Mouse (Mus musculus) effector memory CD4-positive, alpha-beta T cell, adult 5 months (primary cell): ENCODE measurements around the gene Olfr933. TPM values are rescaled to one million over a fixed set of nuclear protein-coding genes. Genes with fewer than 3 reads are reported as not detected.

ENCODE experiments used
- polyA plus RNA-seq: library from polyadenylated mRNA; unstranded; fragments of 100-300 nt; shearing (Covaris generic); gene quantifications from one replicate; pipeline ENCODE4 v1.2.1, GENCODE M21; 2017

Gene Olfr933
- polyA plus RNA-seq: 0.19 TPM

GRCm38 (mm10) chr9:38972013-38972412 is at the start of gene Olfr933:
Olfr933 (plus strand) TSS chr9:38972313.

DNA sequence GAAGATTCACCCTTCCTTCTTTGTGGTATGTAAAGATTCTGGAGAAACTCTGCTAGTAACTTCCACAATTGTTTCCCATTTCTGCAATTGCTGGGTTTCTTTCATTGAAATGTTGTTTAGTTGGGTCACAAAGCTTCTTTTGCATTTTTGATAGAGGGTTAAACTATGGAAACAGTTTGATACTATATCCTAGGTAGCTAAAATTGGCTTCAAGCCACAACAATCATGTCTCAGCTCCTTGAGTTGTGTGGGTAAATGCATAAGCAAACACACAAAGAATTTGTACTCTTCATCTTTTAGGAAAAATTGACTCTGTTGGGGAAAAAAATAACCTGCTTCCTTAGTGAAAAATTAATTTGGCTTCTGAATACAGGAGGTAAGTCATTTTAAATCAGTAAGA is 42.6 kb upstream of the Olfr933 start, which contains the start of gene Olfr930:
Olfr930 (plus strand) TSS at position 301 of the 400 bp plus-strand sequence.

GRCm38 (mm10) chr9:38988215-38988614 is 16.1 kb downstream of the Olfr933 start, which contains the start of gene Olfr934:
Olfr934 (minus strand) TSS chr9:38988315.

GRCm38 (mm10) chr9:38999583-38999982 is 27.5 kb downstream of the Olfr933 start, which contains the start of gene Olfr935:
Olfr935 (minus strand) TSS chr9:38999683.

DNA sequence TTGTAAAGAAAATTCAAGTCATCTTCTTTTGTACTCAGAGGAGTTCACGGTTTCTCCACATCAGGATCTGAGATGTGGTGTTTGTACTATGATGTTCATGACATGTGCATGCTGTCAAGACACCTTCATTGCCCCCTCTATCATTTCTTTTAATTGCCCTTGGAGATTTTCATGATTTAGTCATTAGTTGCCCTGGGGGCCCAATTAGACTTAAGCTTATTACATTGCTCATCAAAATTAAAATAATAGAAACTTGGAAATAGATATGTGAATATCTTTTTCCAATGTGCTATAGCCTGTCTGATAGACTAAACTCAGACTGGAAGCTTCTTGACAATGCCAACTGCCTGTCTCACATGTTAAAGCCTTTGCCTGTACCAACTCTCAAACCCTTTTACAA is 51.2 kb downstream of the Olfr933 start, which contains the start of gene Olfr146:
Olfr146 (minus strand) TSS at position 101 of the 400 bp plus-strand sequence.

Other genes with a start within 250 kb of the Olfr933 start
- 0.17 TPM for gene Olfr920, start 220.0 kb upstream of the Olfr933 start, polyA plus RNA-seq
- not detected for gene Olfr921, start 199.2 kb upstream of the Olfr933 start, polyA plus RNA-seq
- not detected for gene Olfr922, start 157.7 kb upstream of the Olfr933 start, polyA plus RNA-seq
- not detected for gene Olfr923, start 145.8 kb upstream of the Olfr933 start, polyA plus RNA-seq
- not detected for gene Olfr924, start 127.9 kb upstream of the Olfr933 start, polyA plus RNA-seq
- gene Olfr26, start 117.3 kb upstream of the Olfr933 start, polyA plus RNA-seq: not detected
- gene Olfr926, start 95.2 kb upstream of the Olfr933 start, polyA plus RNA-seq: not detected
- not detected for gene Olfr930, start 42.5 kb upstream of the Olfr933 start, polyA plus RNA-seq
- not detected for gene Olfr934, start 16.0 kb downstream of the Olfr933 start, polyA plus RNA-seq
- not detected for gene Olfr935, start 27.4 kb downstream of the Olfr933 start, polyA plus RNA-seq
- gene Olfr146, start 51.1 kb downstream of the Olfr933 start, polyA plus RNA-seq: not detected
- gene Olfr937, start 92.6 kb downstream of the Olfr933 start, polyA plus RNA-seq: not detected
- gene Olfr938, start 106.6 kb downstream of the Olfr933 start, polyA plus RNA-seq: not detected
- gene Olfr27, start 155.8 kb downstream of the Olfr933 start, polyA plus RNA-seq: not detected
- gene Olfr943, start 194.0 kb downstream of the Olfr933 start, polyA plus RNA-seq: 0.10 TPM
- gene Olfr944, start 229.6 kb downstream of the Olfr933 start, polyA plus RNA-seq: not detected